Mouse (Mus musculus) hindbrain, postnatal 0 days (tissue): ENCODE data around the gene Nos1ap. TPM values are rescaled to one million over a fixed set of nuclear protein-coding genes. Genes with fewer than 3 reads are reported as not detected.

Experiments
- ATAC-seq: fragments of 200-750 bp; cut with Nextera tagmentation; 2 replicates; pipeline ENCODE4 v1.8.0; 2017; ENCODE audit warnings: mild to moderate bottlenecking, moderate TSS enrichment, moderate library complexity
- DNase-seq: peaks from one replicate; pipeline ENCODE4 v3.0.0-alpha.2; 2015; ENCODE audit warnings: low spot score
- H3K27ac ChIP-seq: fragments of 300-500 bp; sonication (generic); 2 replicates; pipeline ENCODE4 v1.5.1; 2014; ENCODE audit warnings: mild to moderate bottlenecking
- H3K27me3 ChIP-seq: fragments of 300-500 bp; sonication (generic); 2 replicates; pipeline ENCODE4 v1.6.1; 2014; ENCODE audit warnings: low read length, mixed read lengths; ENCODE audit not compliant: insufficient read depth
- H3K36me3 ChIP-seq: fragments of 300-500 bp; sonication (generic); 2 replicates; pipeline ENCODE4 v1.6.1; 2014; ENCODE audit warnings: low read length, mixed read lengths; ENCODE audit not compliant: insufficient read depth
- H3K4me1 ChIP-seq: fragments of 300-500 bp; sonication (generic); 2 replicates; pipeline ENCODE4 v1.6.1; 2014; ENCODE audit warnings: antibody characterized with exemption, low read length, mixed read lengths; ENCODE audit not compliant: insufficient read depth
- H3K4me2 ChIP-seq: fragments of 300-500 bp; sonication (generic); 2 replicates; pipeline ENCODE4 v1.6.1; 2014; ENCODE audit warnings: low read depth, mild to moderate bottlenecking, low read length, moderate library complexity, mixed read lengths
- H3K4me3 ChIP-seq: fragments of 300-500 bp; sonication (generic); 2 replicates; pipeline ENCODE4 v1.5.1; 2014; ENCODE audit warnings: low read length
- H3K9ac ChIP-seq: fragments of 300-500 bp; sonication (generic); replicated peaks from 2 replicates; pipeline ENCODE4 v1.6.1; 2014; ENCODE audit warnings: mild to moderate bottlenecking, low read length, moderate library complexity, mixed read lengths
- H3K9me3 ChIP-seq: fragments of 300-500 bp; sonication (generic); 2 replicates; pipeline ENCODE4 v1.6.1; 2016; ENCODE audit warnings: low read length, mixed read lengths
- CTCF ChIP-seq: IDR thresholded peaks from 2 replicates; pipeline ENCODE4 v1.5.1; 2016; ENCODE audit warnings: antibody characterized with exemption, control low read depth, low read depth
- WGBS: fragments of 180-500 bp; shearing (Covaris S2); extraction: QIAGEN DNeasy Blood & Tissue Kit; methylation state at CpG from one replicate; pipeline ENCODE4 v1.1.7; 2014; 5-methylcytosine and 5-hydroxymethylcytosine counted together
- polyA plus RNA-seq: library from polyadenylated mRNA; unstranded; fragments of >200 nt; fragmentation: Nextera tagmentation; extraction: Ambion mirVana; gene quantifications from 2 replicates; pipeline ENCODE4 v1.2.1, GENCODE M21; 2015
- total RNA-seq: library from RNA; depleted of rRNA; stranded (reverse); fragments of >200 nt; gene quantifications from 2 replicates; pipeline ENCODE4 v1.2.3, GENCODE M21; 2014

The Nos1ap gene
- total and polyA plus RNA-seq, 2 experiments from 2014 or later, result 10.1 to 12.4 TPM

DNA sequence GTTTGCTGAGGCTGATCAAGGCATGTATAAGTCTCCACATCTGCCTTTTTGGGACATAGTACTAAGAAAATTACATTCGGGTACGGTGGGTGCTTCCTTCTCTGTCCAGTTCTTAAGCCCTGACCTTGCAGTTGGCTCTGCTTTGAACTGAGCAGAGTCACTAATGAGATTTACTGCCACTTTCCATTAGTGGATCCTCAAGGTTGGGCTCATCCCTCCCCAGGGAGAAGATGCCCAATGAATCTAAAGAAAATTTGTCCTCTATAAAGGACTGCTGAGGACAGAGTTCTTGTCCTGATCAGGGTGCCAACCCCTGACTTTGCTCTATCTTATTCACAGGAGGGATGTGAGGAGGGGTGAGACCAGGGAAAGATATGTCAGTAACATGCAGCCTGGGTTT is 267.6 kb downstream of the Nos1ap start:
- 92% methylated on average over 2 of the region's 2 CpGs for WGBS
- TF ChIP-seq CTCF, result no peak

DNA sequence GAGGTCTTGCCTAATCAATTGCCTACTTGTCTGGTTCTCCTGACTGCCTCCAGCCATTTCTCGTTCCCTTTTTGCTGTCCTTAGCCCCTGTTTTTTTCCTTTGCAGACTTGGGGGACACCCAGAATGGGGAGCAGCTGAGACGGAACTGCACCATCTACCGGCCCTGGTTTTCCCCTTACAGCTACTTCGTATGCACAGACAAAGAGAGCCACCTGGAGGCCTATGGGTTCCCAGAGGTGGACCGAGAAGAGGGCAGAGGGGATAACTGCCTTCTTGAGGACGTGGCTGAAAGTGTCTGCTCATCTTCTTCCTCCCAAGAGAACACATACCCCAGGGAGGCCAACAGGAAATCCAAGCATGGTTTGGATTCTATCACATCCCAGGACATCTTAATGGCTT is 278.2 kb downstream of the Nos1ap start:
- Histone ChIP-seq H3K4me1 (no peaks in the 10 kb centered on the region), H3K36me3 (no peaks in the 10 kb centered on the region), H3K9ac (no peak overlapping the region), H3K27ac (no peak overlapping the region), H3K27me3 (no peaks in the 10 kb centered on the region), H3K4me3 (no peak overlapping the region), H3K4me2 (no peak overlapping the region), H3K9me3 (no peaks in the 10 kb centered on the region)
- WGBS, result 83% methylated on average over 6 of the region's 6 CpGs
- no peak for ATAC-seq
- DNase-seq, result no peak
- TF ChIP-seq CTCF, result no peak

More for the DNA sequence above, 267.6 kb downstream of the Nos1ap start:
- no peak overlapping the region for H3K27ac ChIP-seq
- ATAC-seq, result no peak
- no peak overlapping the region for H3K4me3 ChIP-seq
- H3K36me3 ChIP-seq, result no peaks in the 10 kb centered on the region
- H3K9ac ChIP-seq, result no peak overlapping the region
- H3K9me3 ChIP-seq, result no peaks in the 10 kb centered on the region
- H3K27me3 ChIP-seq, result no peaks in the 10 kb centered on the region
- H3K4me2 ChIP-seq, result no peak overlapping the region
- H3K4me1 ChIP-seq, result no peaks in the 10 kb centered on the region
- DNase-seq, result no peak

DNA sequence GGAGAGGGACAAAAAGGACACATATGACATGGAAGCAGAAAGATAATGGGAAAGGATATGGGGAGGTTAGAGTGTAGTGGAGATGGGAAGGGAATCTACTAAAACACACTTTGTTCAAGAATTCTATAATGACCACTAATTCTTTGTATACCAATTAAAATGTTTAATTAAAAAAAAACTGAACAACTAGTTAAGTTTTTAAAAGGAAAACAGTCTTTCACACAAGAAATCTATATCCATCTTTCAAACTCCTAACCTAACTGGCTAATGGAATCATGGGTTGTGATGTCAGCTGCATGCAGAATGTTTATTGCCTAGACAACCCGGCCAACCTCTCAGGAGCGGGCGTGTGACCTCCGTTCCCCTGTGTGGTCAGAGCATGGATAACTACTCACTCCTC is 281.2 kb downstream of the Nos1ap start, which contains the start of gene Spata46:
Gene Spata46 (plus strand): TSS at position 301 of the 400 bp plus-strand sequence.
- no peak for TF ChIP-seq CTCF
- no peak within 1 kb of the TSS for H3K4me2 ChIP-seq
- H3K36me3 ChIP-seq, result no peaks in the 10 kb centered on the region
- H3K9me3 ChIP-seq, result no peaks in the 10 kb centered on the region
- 94% methylated on average over 4 of the region's 4 CpGs for WGBS
- no peaks in the 10 kb centered on the region for H3K27me3 ChIP-seq
- no peaks in the 10 kb centered on the region for H3K4me1 ChIP-seq
- H3K9ac ChIP-seq, result no peak within 1 kb of the TSS
- DNase-seq, result no peak
- H3K4me3 ChIP-seq, result no peak within 1 kb of the TSS
- H3K27ac ChIP-seq, result no peak within 1 kb of the TSS
- no peak for ATAC-seq

DNA sequence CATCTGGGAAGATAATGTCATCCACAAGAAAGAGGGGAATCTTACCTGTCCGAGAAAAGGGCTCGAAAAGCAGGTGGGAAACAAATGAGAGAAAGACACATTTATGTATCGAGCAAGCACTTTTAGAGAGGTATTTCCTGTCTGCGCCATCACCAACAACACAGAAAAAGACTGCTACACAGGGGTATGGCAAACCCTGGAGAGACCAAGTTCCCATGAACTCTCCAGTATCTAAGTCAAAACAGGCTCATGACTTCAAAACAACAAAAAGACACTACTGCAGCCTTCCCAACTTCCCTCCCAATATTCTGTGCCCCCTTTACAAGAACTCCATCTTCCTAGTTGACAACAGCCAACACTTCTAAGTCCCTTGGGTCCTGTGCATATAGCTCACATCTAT is 283.4 kb downstream of the Nos1ap start, which contains the start of gene Gm7694:
Gene Gm7694 (minus strand): TSS at position 101 of the 400 bp plus-strand sequence.
- H3K27ac ChIP-seq, result no peak within 1 kb of the TSS
- TF ChIP-seq CTCF, result no peak
- DNase-seq, result no peak
- no peak within 1 kb of the TSS for H3K4me2 ChIP-seq
- H3K36me3 ChIP-seq, result no peaks in the 10 kb centered on the region
- no peak within 1 kb of the TSS for H3K4me3 ChIP-seq
- no peak for ATAC-seq
- no peaks in the 10 kb centered on the region for H3K4me1 ChIP-seq
- no peak within 1 kb of the TSS for H3K9ac ChIP-seq
- WGBS, result 96% methylated on average over 4 of the region's 4 CpGs
- H3K9me3 ChIP-seq, result no peaks in the 10 kb centered on the region
- H3K27me3 ChIP-seq, result no peaks in the 10 kb centered on the region

DNA sequence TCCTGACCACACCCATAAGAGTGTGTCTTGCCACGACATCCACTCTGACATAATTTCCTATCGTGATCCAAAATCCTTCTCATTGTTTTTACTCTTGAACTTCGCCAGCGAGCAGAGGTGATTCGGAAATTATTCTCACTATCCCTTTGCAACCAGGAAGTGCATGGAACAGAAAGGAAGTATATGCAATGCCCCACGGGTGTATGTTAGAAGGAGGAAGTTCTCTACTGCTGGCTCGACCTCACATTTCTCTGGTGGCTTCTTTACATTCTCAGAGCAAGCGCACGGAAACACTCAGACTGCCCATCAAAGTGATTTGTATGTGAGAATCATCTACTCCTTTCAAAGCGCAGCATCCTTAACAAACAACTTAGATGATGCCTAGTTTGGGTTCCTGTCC is 284.7 kb downstream of the Nos1ap start:
- Histone ChIP-seq H3K36me3 (no peaks in the 10 kb centered on the region), H3K9ac (no peak overlapping the region), H3K4me2 (no peak overlapping the region), H3K27ac (no peak overlapping the region), H3K4me3 (no peak overlapping the region), H3K4me1 (no peaks in the 10 kb centered on the region), H3K9me3 (no peaks in the 10 kb centered on the region), H3K27me3 (no peaks in the 10 kb centered on the region)
- no peak for TF ChIP-seq CTCF
- 93% methylated on average over 10 of the region's 10 CpGs for WGBS
- no peak for ATAC-seq
- DNase-seq, result no peak

DNA sequence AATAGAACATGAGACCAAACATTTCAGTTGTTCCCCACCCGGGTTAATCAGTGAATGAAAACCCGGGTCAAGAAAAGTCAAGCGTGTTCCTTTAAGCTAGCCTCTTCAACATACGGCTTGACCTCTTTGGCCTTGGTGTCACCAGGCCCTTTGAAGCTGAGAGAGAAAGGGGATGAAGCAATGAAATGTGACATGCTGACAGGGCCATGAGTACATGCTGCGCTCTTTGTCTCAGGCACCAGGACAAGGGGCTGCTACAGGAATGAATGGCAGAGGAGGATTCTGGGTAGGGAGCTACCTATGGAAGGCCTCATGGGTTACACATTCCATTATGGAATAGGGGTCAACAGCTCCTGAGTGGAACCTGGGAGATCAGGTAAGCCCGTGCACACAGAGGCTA is 286.6 kb downstream of the Nos1ap start:
- Histone ChIP-seq H3K4me3 (no peak overlapping the region), H3K9ac (no peak overlapping the region), H3K9me3 (no peaks in the 10 kb centered on the region), H3K27ac (no peak overlapping the region), H3K4me1 (no peaks in the 10 kb centered on the region), H3K4me2 (no peak overlapping the region), H3K27me3 (no peaks in the 10 kb centered on the region), H3K36me3 (no peaks in the 10 kb centered on the region)
- no peak for TF ChIP-seq CTCF
- ATAC-seq (no peak), DNase-seq (no peak)
- WGBS, result 48% methylated on average over 6 of the region's 6 CpGs

DNA sequence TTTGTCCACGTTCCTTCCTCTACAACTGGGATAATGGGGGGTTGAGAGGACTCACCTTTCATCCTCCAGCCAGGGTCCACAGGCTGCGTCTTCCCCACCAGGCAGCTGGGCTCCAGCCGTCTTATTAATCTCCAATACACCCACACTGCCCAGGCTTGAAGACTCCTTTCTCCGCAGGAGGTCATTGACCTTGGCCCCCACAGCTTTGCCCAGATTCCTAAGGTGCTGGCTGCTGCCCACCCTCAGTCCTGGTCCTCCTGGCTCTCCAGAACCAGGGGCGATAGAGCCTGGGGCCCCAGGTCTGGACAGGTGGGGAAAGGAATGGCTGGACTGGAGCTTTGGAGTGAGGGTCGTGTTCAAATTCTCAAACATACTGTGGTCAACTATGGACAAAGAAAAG is 287.2 kb downstream of the Nos1ap start:
- 77% methylated on average over 6 of the region's 6 CpGs for WGBS
- no peak for ATAC-seq
- Histone ChIP-seq H3K4me2 (no peak overlapping the region), H3K36me3 (no peaks in the 10 kb centered on the region), H3K4me1 (no peaks in the 10 kb centered on the region), H3K27ac (no peak overlapping the region), H3K4me3 (no peak overlapping the region), H3K9ac (no peak overlapping the region), H3K9me3 (no peaks in the 10 kb centered on the region), H3K27me3 (no peaks in the 10 kb centered on the region)
- TF ChIP-seq CTCF, result no peak
- DNase-seq, result no peak
